Mouse (Mus musculus) lung, embryonic 14.5 days (tissue): ENCODE measurements around the gene Bmp6. TPM values are rescaled to one million over a fixed set of nuclear protein-coding genes. Genes with fewer than 3 reads are reported as not detected.

Source experiments
- ATAC-seq: fragments of 200-750 bp; cut with Nextera tagmentation; 2 replicates; pipeline ENCODE4 v1.8.0; 2017; ENCODE audit warnings: mild to moderate bottlenecking, moderate TSS enrichment, moderate library complexity; ENCODE audit not compliant: insufficient read depth
- DNase-seq: peaks from one replicate; pipeline ENCODE4 v3.0.0-alpha.2; 2015
- H3K27ac ChIP-seq: fragments of 300-500 bp; sonication (generic); 2 replicates; pipeline ENCODE4 v1.5.1; 2014; ENCODE audit warnings: low read depth, mild to moderate bottlenecking, moderate library complexity
- H3K27me3 ChIP-seq: fragments of 300-500 bp; sonication (generic); 2 replicates; pipeline ENCODE4 v1.6.1; 2014; ENCODE audit warnings: low read length, control low read depth; ENCODE audit not compliant: insufficient read depth
- H3K36me3 ChIP-seq: fragments of 300-500 bp; sonication (generic); 2 replicates; pipeline ENCODE4 v1.6.1; 2014; ENCODE audit warnings: control low read depth; ENCODE audit not compliant: insufficient read depth
- H3K4me1 ChIP-seq: fragments of 300-500 bp; sonication (generic); 2 replicates; pipeline ENCODE4 v1.6.1; 2014; ENCODE audit warnings: antibody characterized with exemption, control low read depth; ENCODE audit not compliant: insufficient read depth
- H3K4me2 ChIP-seq: fragments of 300-500 bp; sonication (generic); 2 replicates; pipeline ENCODE4 v1.6.1; 2014; ENCODE audit warnings: mild to moderate bottlenecking
- H3K4me3 ChIP-seq: fragments of 300-500 bp; sonication (generic); 2 replicates; pipeline ENCODE4 v1.5.1; 2014; ENCODE audit warnings: low read depth, low read length
- H3K9ac ChIP-seq: fragments of 300-500 bp; sonication (generic); 2 replicates; pipeline ENCODE4 v1.6.1; 2014
- H3K9me3 ChIP-seq: fragments of 300-500 bp; sonication (generic); 2 replicates; pipeline ENCODE4 v1.6.1; 2016; ENCODE audit warnings: low read depth, low read length, control low read depth
- CTCF ChIP-seq: IDR thresholded peaks from 2 replicates; pipeline ENCODE4 v1.5.1; 2016; ENCODE audit warnings: antibody characterized with exemption, low read depth
- WGBS: fragments of 180-500 bp; shearing (Covaris S2); extraction: QIAGEN DNeasy Blood & Tissue Kit; methylation state at CpG from one replicate; pipeline ENCODE4 v1.1.7; 2014; 5-methylcytosine and 5-hydroxymethylcytosine counted together
- polyA plus RNA-seq: library from polyadenylated mRNA; unstranded; fragments of >200 nt; fragmentation: Nextera tagmentation; extraction: Ambion mirVana; gene quantifications from 2 replicates; pipeline ENCODE4 v1.2.1, GENCODE M21; 2014

Gene Bmp6
- polyA plus RNA-seq, 1 experiment from 2014 or later = 1.1 TPM

DNA sequence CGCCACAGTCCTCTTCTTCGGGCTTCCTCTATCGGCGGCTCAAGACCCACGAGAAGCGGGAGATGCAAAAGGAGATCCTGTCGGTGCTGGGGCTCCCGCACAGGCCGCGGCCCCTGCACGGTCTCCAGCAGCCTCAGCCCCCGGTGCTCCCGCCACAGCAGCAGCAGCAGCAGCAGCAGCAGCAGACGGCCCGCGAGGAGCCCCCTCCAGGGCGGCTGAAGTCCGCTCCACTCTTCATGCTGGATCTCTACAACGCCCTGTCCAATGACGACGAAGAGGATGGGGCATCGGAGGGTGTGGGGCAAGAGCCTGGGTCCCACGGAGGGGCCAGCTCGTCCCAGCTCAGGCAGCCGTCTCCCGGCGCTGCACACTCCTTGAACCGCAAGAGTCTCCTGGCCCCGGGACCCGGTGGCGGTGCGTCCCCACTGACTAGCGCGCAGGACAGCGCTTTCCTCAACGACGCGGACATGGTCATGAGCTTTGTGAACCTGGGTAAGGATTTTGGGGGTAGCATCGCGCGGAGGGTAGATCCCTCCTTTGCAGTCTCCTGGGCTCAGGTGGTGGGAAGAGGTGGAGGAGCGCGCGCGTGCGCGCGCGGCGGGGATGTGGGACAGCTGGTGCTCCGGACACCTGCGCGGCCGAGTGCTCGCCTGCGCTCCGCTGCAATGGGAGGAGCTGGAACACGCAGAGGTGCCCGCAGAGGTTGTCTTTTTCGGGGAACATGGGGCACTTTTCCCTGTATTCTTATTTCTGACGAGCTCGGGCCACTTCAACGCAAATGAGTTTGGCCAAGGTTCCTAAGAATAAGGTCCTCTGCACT is 1.4 kb downstream of the Bmp6 start:
- WGBS = under 1% methylated on average over 62 of the region's 63 CpGs
- Histone ChIP-seq H3K36me3 (no peaks in the 10 kb centered on the region), H3K9ac (no peak overlapping the region), H3K4me3 (peak overlapping the region; percentile 40), H3K27ac (no peak overlapping the region), H3K4me2 (peak overlapping the region; percentile 65), H3K27me3 (peaks cover 56% of the 10 kb centered on the region), H3K4me1 (peaks cover 12% of the 10 kb centered on the region; the same call in 1 of the 2 replicates), H3K9me3 (no peaks in the 10 kb centered on the region)
- DNase-seq (peak; percentile 28), ATAC-seq (no peak)
- TF ChIP-seq CTCF = no peak

DNA sequence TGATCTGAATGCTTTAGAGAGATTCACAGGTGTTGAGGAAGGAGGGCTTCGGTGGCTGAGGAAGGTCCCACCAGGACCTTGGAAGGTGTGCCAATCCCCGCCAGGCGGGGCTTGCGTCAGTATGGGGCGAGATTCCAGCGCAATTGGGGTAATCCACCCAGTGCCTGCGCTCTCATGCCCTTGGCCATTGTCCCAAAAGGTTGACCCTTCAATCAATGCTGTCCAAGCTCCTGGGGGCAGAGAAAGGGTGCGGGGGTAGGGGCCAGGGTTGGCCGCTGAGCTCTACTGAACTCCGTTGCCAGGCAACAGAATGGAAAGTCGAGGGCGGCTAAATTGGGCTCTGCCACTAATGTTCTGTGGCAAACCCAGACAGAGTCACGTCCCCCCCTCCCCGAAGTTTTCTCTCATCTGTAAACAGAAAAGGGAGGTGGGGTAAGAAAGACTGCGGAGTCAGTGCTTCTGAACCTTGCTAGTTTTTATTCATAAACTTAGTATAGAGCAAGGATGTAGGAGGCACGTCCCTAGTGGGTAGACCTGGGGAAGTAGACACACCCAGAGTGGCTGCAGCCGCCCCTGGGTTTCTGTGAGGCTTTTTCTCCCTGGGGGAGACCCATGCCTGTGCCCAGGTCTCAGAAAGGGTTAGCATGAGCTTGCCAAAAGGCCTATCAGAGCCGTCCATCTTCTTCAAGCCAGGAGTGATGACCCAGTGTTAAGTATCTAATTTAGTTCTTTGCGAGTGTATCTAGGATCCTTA is 2.3 kb downstream of the Bmp6 start:
- no peak for DNase-seq
- H3K4me3 ChIP-seq = peak overlapping the region; percentile 40
- peaks cover 14% of the 10 kb centered on the region; the same call in 1 of the 2 replicates for H3K4me1 ChIP-seq
- peaks cover 56% of the 10 kb centered on the region for H3K27me3 ChIP-seq
- TF ChIP-seq CTCF = no peak
- no peak overlapping the region for H3K9ac ChIP-seq
- no peak overlapping the region for H3K27ac ChIP-seq
- no peak for ATAC-seq
- 8% methylated on average over 19 of the region's 19 CpGs for WGBS
- H3K9me3 ChIP-seq = no peaks in the 10 kb centered on the region
- H3K36me3 ChIP-seq = no peaks in the 10 kb centered on the region
- peak overlapping the region; percentile 65 for H3K4me2 ChIP-seq

DNA sequence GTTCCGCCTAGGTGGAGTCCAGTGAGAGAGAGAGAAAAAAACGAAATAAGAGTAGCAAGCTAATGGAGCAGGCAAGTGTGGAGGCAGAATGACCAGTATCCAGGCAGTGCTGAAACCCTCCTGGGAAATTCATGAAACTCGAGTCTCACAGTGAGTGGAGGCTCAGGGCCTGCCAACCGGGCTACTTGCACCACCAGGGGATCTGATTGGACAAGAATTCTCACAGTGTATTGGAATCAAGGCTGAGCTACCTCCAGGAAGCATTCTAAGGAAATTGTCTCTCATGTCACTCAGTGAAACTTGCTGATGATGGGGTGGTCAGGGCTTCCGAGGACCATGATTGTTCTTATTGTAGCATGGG is 2.8 kb downstream of the Bmp6 start:
- H3K4me3 ChIP-seq = no peak overlapping the region
- no peaks in the 10 kb centered on the region for H3K36me3 ChIP-seq
- no peak for DNase-seq
- no peak for TF ChIP-seq CTCF
- H3K9me3 ChIP-seq = no peaks in the 10 kb centered on the region
- H3K9ac ChIP-seq = no peak overlapping the region
- ATAC-seq = no peak
- 38% methylated on average over 5 of the region's 5 CpGs for WGBS
- peaks cover 15% of the 10 kb centered on the region; the same call in 1 of the 2 replicates for H3K4me1 ChIP-seq
- H3K27me3 ChIP-seq = peaks cover 56% of the 10 kb centered on the region
- no peak overlapping the region for H3K4me2 ChIP-seq
- H3K27ac ChIP-seq = no peak overlapping the region

DNA sequence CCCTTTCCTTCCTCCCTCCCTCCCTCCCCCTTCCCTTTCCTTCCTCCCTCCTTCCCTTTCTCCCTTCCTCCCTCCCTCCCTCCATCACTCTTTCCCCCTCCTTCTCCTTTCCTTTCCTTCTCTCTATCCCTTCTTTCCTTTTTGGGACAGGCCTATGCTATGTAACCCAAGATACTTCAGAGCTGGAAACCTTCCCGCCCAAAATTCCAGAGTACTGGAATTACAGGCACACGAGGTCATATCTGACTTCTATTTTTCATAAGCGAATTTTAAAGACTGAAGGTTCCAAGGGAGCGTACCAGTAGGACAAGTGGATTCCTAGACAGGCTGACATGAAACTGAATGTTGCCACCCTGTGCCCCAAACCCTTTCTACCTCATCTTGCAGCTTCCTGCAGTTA is 4.1 kb downstream of the Bmp6 start:
- DNase-seq = no peak
- no peak overlapping the region for H3K9ac ChIP-seq
- H3K9me3 ChIP-seq = no peaks in the 10 kb centered on the region
- no peak overlapping the region for H3K4me3 ChIP-seq
- TF ChIP-seq CTCF = no peak
- H3K27me3 ChIP-seq = peaks cover 51% of the 10 kb centered on the region
- no peak overlapping the region for H3K27ac ChIP-seq
- no peaks in the 10 kb centered on the region for H3K36me3 ChIP-seq
- 65% methylated on average over 4 of the region's 4 CpGs for WGBS
- H3K4me2 ChIP-seq = no peak overlapping the region
- peaks cover 17% of the 10 kb centered on the region; the same call in 1 of the 2 replicates for H3K4me1 ChIP-seq
- ATAC-seq = no peak

DNA sequence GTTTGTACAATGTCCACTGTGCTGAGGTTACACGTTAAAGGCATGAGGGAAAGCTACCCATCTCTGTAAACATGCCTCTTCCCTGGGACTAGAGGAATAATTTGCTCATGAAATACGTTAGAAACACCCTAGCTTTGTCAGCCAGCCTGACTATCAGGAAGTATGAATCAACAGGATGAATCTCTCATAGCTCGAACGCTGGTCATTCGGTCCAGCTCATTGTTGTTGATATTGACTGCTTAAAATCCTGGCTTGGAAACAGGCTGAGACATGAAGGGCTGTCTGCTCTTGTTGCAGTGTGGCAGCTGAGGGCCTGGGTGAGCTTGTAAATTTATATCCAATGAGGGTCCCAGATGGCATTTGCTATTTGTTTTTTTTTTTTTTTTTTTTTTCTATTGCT is 4.9 kb downstream of the Bmp6 start:
- no peak for TF ChIP-seq CTCF
- WGBS = 35% methylated on average over 5 of the region's 5 CpGs
- H3K27ac ChIP-seq = no peak overlapping the region

DNA sequence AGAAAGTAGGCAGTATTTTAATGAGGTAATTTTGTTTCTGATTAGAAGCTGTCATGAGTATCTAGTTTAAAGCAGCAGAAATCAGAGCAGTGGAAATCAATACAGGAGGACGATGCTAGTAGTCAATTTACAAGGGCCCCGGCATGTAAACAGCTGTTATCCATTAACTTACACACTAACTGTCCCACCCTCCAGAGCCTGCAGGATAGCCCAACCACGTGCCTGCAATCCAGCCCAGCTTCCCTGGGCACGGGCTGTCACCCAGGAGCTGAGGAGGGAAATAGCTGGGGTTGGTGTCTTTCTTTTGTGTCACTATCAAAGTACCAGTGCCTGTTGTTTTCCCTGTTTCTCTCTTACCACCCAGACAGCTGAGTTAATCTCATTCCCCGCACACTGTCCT is 7.1 kb downstream of the Bmp6 start:
- H3K4me3 ChIP-seq = no peak overlapping the region
- peaks cover 21% of the 10 kb centered on the region for H3K27me3 ChIP-seq
- no peak for TF ChIP-seq CTCF
- no peak overlapping the region for H3K4me2 ChIP-seq
- WGBS = 14% methylated on average over 5 of the region's 5 CpGs
- H3K4me1 ChIP-seq = peaks cover 5% of the 10 kb centered on the region; the same call in 1 of the 2 replicates
- no peaks in the 10 kb centered on the region for H3K9me3 ChIP-seq
- no peaks in the 10 kb centered on the region for H3K36me3 ChIP-seq
- peak; percentile 59; the same call in 1 of the 2 replicates for ATAC-seq
- peak; percentile 44 for DNase-seq
- H3K9ac ChIP-seq = no peak overlapping the region
- H3K27ac ChIP-seq = no peak overlapping the region

More for the DNA sequence above, 4.9 kb downstream of the Bmp6 start:
- H3K9me3 ChIP-seq = no peaks in the 10 kb centered on the region
- ATAC-seq (no peak), DNase-seq (no peak)
- H3K9ac ChIP-seq = no peak overlapping the region
- no peak overlapping the region for H3K4me2 ChIP-seq
- no peaks in the 10 kb centered on the region for H3K36me3 ChIP-seq
- peaks cover 17% of the 10 kb centered on the region; the same call in 1 of the 2 replicates for H3K4me1 ChIP-seq
- H3K4me3 ChIP-seq = no peak overlapping the region
- peaks cover 43% of the 10 kb centered on the region for H3K27me3 ChIP-seq

DNA sequence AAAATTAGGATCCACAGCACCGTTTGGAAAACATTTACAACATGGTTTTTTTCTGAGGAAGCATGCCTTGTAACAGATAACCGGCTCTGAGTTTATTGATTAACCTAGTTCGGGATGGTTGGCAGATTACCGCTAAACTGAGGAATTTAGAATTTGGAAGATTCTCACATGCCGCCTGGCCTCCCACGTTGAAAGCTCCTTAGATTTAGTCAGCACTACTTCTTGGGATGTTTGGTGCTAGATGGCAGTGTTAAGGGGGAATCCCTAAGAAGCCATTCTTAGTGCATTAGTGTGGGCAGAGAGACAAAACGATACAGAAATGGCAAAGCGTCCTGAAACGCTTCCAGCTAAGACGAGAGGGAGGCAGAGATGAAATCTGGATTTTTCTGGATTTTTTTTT is 8.1 kb downstream of the Bmp6 start:
- Histone ChIP-seq H3K4me2 (no peak overlapping the region), H3K4me1 (peaks cover 5% of the 10 kb centered on the region; the same call in 1 of the 2 replicates), H3K27ac (no peak overlapping the region), H3K9me3 (no peaks in the 10 kb centered on the region), H3K36me3 (no peaks in the 10 kb centered on the region), H3K9ac (no peak overlapping the region), H3K4me3 (no peak overlapping the region), H3K27me3 (peaks cover 11% of the 10 kb centered on the region)
- no peak for TF ChIP-seq CTCF
- no peak for DNase-seq
- 60% methylated on average over 10 of the region's 10 CpGs for WGBS
- ATAC-seq = no peak
